Mouse (Mus musculus) gastrocnemius, postnatal 14 days (tissue): Measurements from ENCODE around the gene Hsp90ab1. TPM values are rescaled to one million over a fixed set of nuclear protein-coding genes. Genes with fewer than 3 reads are reported as not detected.

ENCODE experiments used
- DNase-seq: peaks from one replicate; pipeline ENCODE4 v3.0.0; 2021; ENCODE audit warnings: mixed read lengths
- intact Hi-C: fragments of 180-260 bp; cut with DNase I; formaldehyde crosslinking; loops from one replicate; pipeline ENCODE4 v1.15.1; 2025; ENCODE audit warnings: low total_unique reads
- total RNA-seq, 2 experiments: library from RNA; stranded (reverse); gene quantifications; 2 replicates each; pipeline ENCODE4 v1.2.3; 2021

Hsp90ab1 gene
- total RNA-seq, 2 experiments from 2014 or later = 735 to 778 TPM

DNA sequence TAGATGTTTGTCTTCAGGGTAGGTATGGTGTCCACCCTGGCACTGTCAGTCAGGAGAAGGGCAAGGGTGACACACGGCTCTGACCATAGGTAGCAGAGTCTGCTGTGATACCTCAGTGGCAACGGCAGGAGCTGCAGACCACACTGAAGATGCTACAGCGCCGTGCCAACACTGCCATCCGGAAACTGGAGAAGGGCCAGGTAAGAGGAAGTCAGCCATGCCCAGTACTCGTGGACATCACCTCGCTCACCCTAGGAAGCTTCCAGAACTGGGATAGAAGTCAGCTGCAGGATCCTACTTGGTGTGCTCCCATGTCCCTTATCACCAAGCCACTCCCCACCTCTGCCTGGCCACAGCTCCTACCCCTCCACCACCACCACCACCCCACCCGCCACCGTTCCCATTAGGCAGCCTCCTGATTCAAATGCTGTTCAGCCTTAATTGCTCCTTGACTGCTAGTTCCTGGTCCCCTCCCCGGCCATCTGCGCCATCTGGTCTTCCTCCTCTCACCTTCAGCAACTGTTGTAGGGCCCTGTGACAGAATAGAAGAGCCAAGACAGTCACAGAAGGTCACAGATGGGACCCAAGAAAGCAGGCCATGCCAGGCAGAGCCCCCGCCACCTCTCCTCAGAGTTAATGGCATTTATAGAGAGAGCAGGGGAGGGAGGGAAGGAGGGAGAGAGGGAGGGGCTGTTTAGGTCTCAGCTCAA is 54.1 kb downstream of the Hsp90ab1 start:
- no peak for DNase-seq
- intact Hi-C loops = loop anchor here (2.0 kb wide), 1 partner anchor 34 kb away; no protein-coding TSS in a partner anchor

Other genes starting within 250 kb of the Hsp90ab1 start
- 10 to 100 TPM; 31.3 to 33.9 TPM for gene Cdc5l, start 139.5 kb downstream of the Hsp90ab1 start, total RNA-seq
- under 1 TPM in 1 of 2 experiments, not detected in 1; 0.20 TPM for gene Spats1, start 97.9 kb downstream of the Hsp90ab1 start, total RNA-seq
- gene Aars2, start 66.4 kb downstream of the Hsp90ab1 start, total RNA-seq = 10 to 100 TPM; 15.0 to 16.0 TPM
- not detected for gene Tcte1, start 49.8 kb downstream of the Hsp90ab1 start, total RNA-seq
- gene Tmem151b, start 23.6 kb downstream of the Hsp90ab1 start, total RNA-seq = under 1 TPM in 1 of 2 experiments, not detected in 1; 0.06 TPM
- gene Nfkbie, start 17.6 kb downstream of the Hsp90ab1 start, total RNA-seq = 1 to 10 TPM; 1.1 to 1.4 TPM
- gene Slc35b2, start 9.4 kb downstream of the Hsp90ab1 start, total RNA-seq = 10 to 100 TPM; 25.6 to 28.6 TPM
- 10 to 100 TPM; 59.2 to 71.6 TPM for gene Slc29a1, start 26.3 kb upstream of the Hsp90ab1 start, total RNA-seq
- gene Mymx, start 28.8 kb upstream of the Hsp90ab1 start, total RNA-seq = 1 to 10 TPM; 6.2 to 7.3 TPM
- gene Capn11, start 86.1 kb upstream of the Hsp90ab1 start, total RNA-seq = under 1 TPM; 0.10 to 0.13 TPM
- gene Mrpl14, start 113.1 kb upstream of the Hsp90ab1 start, total RNA-seq = 10 to 100 TPM; 83.3 to 86.3 TPM
- 10 to 100 TPM; 52.9 to 57.0 TPM for gene Tmem63b, start 113.6 kb upstream of the Hsp90ab1 start, total RNA-seq
- not detected for gene 1600014C23Rik, start 160.6 kb upstream of the Hsp90ab1 start, total RNA-seq